Mouse (Mus musculus) liver, adult 2 months (tissue): Measurements from ENCODE around the gene Dpysl5.

Source experiments
- CTCF ChIP-seq: fragments of 200-500 bp; IDR thresholded peaks from 2 replicates; pipeline ENCODE4 v1.5.1; 2011; ENCODE audit warnings: low read depth, low read length, control low read depth
- POLR2A ChIP-seq: fragments of 200-500 bp; IDR thresholded peaks from 2 replicates; pipeline ENCODE4 v1.6.1; 2011; ENCODE audit warnings: low read length, control low read depth; ENCODE audit not compliant: insufficient read depth; ENCODE audit errors: extremely low read depth

DNA sequence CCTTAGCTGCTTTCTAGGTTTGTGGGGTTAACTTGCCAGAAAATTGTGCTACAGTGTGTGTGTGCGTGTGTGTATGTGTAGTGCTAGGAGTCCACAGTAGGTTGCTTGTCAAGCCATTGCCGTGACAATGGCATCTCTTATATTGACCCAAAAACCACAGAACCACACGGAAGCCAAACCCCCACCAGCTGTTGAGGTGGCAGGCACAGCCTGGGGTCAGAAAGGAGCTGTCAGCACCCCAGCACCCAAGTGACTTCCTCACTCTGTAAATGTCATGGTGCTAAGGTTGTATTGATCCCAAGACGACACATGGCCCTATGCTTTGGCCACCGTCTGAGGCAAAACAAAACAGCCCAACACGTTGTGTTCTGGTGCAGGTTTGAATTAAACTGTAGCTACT, 87.6 kb downstream of the Dpysl5 start:
- TF ChIP-seq POLR2A, result no peak
- TF ChIP-seq CTCF, result no peak
